Mouse (Mus musculus) naive thymus-derived CD4-positive, alpha-beta T cell, adult 2 months (primary cell): Measurements from ENCODE around the gene Phtf1.

Experiments
- DNase-seq: peaks from one replicate; pipeline ENCODE4 v3.0.0-alpha.2; 2011; ENCODE audit warnings: low read depth

Gene Phtf1

GRCm38 (mm10) chr3:104020101-104020500, 52.2 kb downstream of the Phtf1 start:
- DNase-seq, result no peak

- no peak for DNase-seq
These were observed 59.0 kb downstream of the Phtf1 start for GRCm38 (mm10) chr3:104026938-104027337.

- no peak for DNase-seq
These were observed 64.2 kb downstream of the Phtf1 start for GRCm38 (mm10) chr3:104032086-104032485.

- no peak for DNase-seq
These were observed 64.8 kb downstream of the Phtf1 start for GRCm38 (mm10) chr3:104032747-104033146.

GRCm38 (mm10) chr3:104059001-104059622, 91.2 kb downstream of the Phtf1 start:
- DNase-seq, result no peak

GRCm38 (mm10) chr3:104069395-104069794, 101.5 kb downstream of the Phtf1 start:
- DNase-seq, result no peak
